Mouse (Mus musculus): ENCODE data around the gene Myrip.

Gene Myrip

DNA sequence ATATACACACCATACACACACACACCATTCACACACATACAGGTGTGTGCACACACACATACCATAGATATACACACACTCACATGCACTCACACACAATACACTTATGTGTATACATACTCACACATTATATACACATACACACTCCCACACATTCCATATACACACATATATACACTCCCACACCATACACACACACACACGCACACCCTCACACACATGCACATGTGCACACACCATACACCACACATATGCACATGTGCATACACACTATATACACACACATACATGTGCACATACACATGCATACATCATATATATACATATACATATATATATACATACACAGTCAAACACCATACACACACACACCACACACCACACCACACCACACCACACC lies 169.1 kb downstream of the Myrip start:
- no peak for DNase-seq

- no peak for DNase-seq
Observed at GRCm38 (mm10) chr9:120481644-120482043, 180.3 kb downstream of the Myrip start.

DNA sequence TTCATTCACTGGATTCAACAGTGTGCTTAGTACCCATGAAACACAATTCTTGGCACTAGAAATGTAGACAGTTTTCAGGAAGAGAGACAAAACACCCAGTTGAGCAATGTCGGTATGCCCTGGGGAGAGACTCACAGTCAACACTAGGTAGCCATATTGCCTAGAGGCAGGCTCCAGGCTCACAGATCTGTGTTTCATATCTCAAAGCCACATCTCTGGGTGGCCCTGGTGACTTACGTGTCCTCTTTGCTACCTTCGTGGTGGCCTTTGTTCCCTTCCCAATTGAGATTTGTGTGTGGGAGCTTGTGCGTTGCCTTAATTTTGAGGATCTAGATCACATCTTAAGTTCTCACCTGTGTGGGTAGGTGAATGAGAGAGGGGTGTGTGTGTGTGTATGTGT lies 181.1 kb downstream of the Myrip start:
- DNase-seq, result no peak

GRCm38 (mm10) chr9:120483101-120483500 lies 181.8 kb downstream of the Myrip start:
- no peak for DNase-seq

DNA sequence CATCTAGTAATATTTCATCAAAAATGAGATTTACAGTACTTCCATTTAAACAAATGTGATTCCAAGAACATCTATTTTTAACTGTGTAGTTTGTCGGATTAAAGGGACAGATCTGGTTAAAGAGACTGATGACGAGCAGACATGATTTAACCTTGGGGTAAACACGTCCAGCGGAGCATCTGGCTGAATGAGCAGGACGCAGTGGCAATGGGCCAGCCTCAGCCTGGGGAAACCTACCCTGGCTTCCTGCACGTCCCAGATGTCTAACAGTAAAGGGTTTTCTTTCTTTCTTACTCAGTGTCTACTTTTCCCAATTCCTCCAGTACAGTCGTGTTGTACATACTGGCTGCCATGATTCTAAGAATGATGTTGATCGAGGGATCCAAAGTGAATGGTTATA lies 185.8 kb downstream of the Myrip start:
- no peak for DNase-seq

DNA sequence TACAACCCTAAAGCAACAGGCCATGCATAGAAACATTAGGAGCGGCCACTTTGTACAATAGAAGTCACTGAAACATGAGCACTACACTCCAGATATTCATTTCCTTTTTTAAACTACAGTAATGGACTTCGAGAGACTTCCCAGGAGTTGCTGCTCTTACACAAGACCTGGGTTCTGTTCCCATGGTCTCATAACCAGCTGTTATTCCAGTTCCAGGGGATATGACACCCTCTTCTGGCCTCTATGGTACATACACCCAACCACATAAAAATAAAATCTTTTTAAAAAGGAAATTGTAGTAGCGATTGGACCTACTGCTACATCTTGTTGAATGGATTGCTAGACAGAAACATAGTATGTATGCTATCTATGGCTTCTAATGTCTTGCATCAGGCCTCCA lies 190.2 kb downstream of the Myrip start:
- DNase-seq, result peak in 1 of 2 experiments; percentile 9

GRCm38 (mm10) chr9:120492010-120492399 lies 190.7 kb downstream of the Myrip start, which contains the start of gene Eif1b:
TSS of gene Eif1b (plus strand) at chr9:120492232.
- no peak for DNase-seq

DNA sequence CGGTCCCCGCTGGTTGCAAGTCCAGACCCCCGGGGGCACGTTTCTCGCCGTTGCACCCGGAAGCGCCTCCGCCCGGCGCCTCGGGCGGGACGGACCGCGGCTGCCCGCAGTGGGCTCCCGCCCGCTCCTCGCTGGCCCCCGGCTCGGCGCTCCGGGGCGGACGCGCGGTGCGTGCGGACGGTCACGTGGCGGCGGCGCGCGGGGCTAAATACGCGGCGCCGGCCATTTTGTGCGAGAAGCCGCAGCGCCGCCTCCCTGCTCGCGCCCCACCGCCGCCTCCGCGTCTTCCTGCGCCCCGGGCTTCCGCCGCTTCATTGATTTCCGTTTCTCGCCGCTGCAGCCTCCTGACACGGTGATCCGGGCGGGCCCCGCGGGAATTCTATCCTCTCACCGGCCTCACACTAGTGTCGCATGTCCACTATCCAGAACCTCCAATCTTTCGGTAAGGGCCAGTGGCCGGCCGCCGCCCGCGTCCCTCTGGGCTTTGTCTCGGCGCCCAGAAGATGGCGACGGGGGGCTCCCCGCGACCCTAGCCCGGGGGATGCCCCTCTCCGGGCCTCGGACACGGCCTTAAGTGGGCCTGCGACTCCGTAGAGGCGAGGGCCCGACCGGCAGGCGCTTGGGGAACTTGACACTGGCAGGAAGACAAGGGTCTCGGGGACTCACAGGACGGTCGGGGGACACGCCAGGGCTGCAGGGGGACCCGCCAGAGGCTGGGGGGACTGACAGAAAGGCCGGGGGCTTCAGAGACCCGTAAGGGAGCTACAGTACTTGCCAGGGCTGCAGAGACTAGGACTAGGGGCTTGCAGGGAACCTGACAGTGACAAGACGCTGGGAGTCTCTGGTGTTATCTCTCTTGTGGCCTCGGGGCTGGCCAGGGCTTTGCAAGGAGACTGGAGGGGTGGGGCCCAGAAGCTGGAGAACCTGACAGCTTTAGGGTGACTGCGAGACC lies 191.4 kb downstream of the Myrip start:
- DNase-seq, result peak; percentile 84 to 90

GRCm38 (mm10) chr9:120493781-120494180 lies 192.5 kb downstream of the Myrip start:
- no peak for DNase-seq

GRCm38 (mm10) chr9:120496691-120497090 lies 195.4 kb downstream of the Myrip start:
- DNase-seq, result peak; percentile 87 to 89

- no peak for DNase-seq
Observed at GRCm38 (mm10) chr9:120497983-120498382, 196.7 kb downstream of the Myrip start.

DNA sequence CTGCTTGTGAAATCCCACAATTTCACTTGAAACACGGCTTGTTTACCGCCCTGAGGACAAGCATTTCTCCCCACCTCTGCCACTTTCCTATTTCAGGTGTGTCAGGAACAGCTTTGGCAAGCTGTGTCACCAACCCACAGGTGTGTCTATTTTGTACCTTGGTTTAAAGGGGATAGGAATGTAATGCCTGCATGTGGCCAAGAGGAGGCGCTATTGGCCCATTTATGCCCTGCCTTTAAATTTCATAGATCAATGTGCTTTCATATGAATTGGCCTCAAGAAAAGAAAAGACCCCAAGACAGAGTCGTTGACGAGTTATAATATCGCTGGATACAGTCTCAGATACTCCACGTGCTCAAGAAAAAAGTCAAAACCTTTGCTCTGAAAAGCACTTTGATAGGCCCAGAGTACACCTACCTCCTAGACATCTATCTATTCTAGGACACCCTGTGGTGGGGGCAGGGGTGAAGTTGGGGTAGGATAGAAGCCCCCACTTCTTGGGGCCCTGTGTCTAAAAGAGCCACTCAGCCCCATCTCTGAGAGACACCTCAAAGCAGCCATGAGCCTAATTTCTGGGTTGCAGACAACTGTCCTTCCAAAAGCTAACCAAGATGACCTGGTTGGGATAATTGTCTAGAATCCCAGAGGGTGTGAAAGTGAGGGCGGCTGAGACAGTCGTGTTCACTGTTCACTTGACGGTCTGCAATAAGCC lies 200.0 kb downstream of the Myrip start:
- no peak for DNase-seq

DNA sequence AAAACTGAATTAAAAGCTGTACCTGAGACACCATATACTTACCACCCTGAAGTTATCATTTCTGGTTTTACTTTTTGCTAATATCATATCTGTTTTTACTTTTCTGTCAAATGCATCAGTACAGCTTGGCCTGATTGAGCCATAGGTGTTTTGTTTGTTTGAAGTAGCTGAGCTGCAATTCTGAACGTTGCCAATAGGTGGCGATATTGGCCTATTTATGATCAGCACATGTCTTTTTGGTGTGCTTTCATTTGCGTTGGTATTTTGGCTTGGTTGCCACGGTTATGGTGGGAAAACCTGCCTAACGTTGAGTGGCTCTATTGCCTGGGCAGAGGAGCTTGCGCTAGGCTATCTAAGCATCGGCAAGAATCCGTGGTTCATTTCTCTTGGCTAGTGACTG lies 200.7 kb downstream of the Myrip start:
- DNase-seq, result peak; percentile 88 to 93

DNA sequence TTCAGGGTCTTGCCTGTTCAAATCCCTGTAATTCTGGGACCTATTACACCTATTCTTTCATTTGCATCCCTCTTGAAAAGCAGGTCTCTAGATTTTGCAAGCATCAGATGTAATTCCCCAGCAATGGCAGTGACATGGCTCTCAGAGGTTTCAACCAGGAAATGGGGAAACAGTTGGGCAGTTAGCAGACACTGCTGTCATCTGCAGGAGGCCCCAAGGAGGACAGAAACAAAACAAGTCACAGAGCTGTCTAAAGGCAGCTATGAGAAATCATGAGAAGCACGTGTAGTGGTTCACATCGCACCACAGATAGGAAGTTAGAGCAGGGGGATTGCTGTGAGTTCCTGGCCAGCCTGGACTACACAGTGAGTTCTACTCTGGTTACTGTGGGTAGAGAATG lies 203.1 kb downstream of the Myrip start:
- DNase-seq, result no peak

DNA sequence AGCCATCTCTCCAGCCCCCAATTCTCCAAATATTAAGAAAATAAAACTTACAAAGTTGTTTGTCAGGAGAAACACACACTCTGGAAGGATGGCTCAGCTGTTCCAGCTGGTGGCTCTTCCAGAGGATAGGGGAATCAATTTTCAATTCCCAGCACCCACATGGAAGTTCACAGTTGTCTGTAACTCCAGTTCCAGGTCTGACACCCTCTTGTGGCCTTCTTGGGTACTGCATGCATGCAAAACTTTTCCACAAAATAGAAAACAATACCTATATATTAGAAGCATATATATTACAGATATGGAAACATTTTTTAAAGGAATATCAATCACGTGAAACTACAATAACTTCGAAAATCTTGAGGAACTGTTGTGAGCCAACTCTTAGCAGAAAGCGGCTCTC lies 210.5 kb downstream of the Myrip start:
- DNase-seq, result peak in 1 of 2 experiments; percentile 47

DNA sequence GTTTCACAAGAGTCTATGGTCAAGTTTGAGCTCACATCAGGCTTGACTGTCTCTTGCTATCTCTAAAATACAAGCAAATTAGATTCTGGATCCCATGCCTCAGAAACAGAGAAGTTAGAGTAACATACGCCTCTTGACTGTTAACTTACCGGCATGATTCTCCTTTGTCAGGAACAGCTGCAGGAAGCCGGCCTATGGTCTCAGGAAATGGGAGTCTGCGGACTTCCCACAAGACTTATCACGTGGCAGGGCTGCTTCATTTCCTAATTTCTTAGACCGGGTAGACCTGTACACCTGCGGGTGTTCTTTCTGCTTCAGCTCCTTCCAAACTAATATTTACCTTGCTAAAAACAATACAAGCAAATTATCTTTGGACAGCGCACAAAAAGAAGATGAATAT lies 215.4 kb downstream of the Myrip start:
- no peak for DNase-seq

- no peak for DNase-seq
Observed at GRCm38 (mm10) chr9:120518946-120519345, 217.6 kb downstream of the Myrip start.

GRCm38 (mm10) chr9:120519469-120520125 lies 218.3 kb downstream of the Myrip start:
- DNase-seq, result peak; percentile 29 to 47

- no peak for DNase-seq
Observed at GRCm38 (mm10) chr9:120521161-120521560, 219.8 kb downstream of the Myrip start.
